Mouse (Mus musculus) left cerebral cortex, postnatal 36 days (tissue): ENCODE measurements around the gene Gbgt1. TPM values are rescaled to one million over a fixed set of nuclear protein-coding genes. Genes with fewer than 3 reads are reported as not detected.
"Not testable (repeated sequence)": the region's sequence is repeated elsewhere in the genome, so short reads cannot be mapped to it uniquely, and the experiment has no call there.

Source experiments
- DNase-seq, 2 experiments: peaks; one replicate each; pipeline ENCODE4 v3.0.0; 2021 to 2022; ENCODE audit warnings: low spot score in 2 of 2, mixed read lengths in 1 of 2
- intact Hi-C: fragments of 180-260 bp; cut with DNase I; formaldehyde crosslinking; loops from one replicate; pipeline ENCODE4 v1.15.1; 2025
- total RNA-seq, 2 experiments: library from RNA; stranded (reverse); gene quantifications; 2 replicates each; pipeline ENCODE4 v1.2.3; 2021

Gbgt1 gene
- 1 to 10 TPM; 1.6 to 3.3 TPM for total RNA-seq

DNA sequence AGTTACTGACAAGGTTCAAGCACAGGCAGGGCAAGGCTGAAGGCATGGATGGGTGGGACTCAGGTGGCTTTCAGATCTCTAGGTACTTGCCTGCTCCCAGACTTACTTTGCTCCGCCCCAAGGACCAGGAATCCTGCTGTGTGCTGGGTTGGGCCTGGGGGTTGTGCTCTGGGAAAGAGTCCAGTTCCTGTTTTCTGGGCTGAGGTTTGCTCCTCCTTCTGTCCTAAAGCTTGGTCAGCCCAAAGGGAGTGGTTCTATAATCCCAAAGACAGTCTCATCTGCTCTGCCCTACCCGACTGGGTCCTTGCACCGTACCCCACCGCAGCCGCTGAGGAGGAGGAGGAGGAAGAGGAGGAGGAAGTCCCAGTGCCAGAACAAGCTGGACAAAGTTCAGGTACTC, at the start of gene Gbgt1:
Gene Gbgt1 (plus strand): TSS at position 221 of the 400 bp plus-strand sequence.
- intact Hi-C loops, result no loop called here
- no peak for DNase-seq

DNA sequence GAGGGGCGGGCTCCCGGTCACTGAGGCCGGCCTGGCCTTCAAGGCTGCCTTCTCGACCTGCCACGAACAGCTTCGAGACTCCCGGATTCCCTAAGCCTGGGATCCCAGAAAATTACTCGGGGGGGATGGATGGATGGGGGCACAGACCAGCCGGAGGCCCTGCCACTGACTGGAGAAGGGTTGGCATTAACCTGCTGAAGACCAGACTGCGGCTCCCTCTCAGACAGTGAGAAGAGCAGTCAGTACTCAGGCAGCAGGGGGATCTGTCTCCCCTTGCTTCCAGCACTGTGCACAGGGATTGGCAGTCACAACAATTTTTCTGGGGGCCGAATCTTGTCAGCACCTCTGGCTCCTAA, 49.4 kb upstream of the Gbgt1 start:
- intact Hi-C loops, result no loop called here
- no peak for DNase-seq

DNA sequence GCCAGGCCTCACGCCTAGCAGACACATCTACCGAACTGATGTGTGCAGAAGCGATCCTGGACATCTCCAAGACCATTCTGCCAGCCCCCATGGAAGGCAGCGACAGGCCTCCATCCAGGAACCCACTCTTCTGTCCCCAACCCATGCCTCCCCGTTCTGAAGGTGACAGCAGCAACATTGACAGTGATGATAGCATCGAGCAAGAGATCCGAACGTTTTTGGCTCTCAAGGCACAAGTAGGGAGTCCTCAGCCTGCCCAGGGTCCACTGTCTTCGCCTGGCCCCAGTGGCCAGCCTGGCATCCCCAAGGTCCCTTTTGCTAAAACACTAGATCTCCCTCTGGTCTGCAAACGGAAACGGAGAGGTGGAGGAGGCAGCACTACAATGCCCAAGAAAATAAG, 45.0 kb upstream of the Gbgt1 start:
- intact Hi-C loops, result no loop called here
- no peak for DNase-seq

DNA sequence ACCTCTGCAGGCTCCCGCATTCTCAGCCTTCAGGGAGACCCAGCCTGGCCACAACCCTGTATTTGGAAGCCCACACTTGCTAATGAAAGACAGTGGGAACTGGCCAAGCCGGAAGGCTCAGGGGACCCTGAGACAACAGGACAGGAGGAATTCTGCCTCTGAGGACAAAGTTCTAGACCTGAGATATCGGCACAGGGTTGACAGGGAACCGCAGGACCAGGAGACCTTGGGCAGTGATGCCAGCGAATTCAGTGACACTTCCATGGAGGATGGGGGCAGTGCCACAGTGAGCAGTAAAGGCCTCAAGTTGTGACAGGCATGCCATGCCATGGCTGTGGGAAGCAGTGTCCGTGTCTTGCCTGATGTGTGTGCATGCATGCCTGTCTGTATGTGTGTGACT, 43.2 kb upstream of the Gbgt1 start:
- DNase-seq, result no peak
- intact Hi-C loops, result no loop called here

DNA sequence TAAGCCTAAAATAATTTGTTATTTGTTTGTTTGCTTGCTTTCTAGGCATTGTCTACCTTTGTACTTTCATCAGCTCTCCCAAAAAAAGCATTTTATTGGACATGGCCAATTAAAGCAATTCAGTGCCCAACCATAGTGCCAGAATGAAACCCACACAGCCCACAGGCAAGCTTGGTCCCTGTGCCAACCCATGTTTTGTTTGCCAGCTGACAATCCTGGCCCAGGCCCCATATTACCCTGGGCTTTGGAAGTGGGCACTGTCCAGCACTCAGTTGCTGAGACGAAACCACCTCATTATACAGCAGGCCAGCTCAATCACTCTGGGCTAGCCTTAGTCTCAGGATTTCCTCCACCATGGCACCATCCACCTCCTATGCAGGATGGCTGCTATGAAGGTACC, 40.1 kb upstream of the Gbgt1 start:
- DNase-seq, result no peak
- intact Hi-C loops, result no loop called here

DNA sequence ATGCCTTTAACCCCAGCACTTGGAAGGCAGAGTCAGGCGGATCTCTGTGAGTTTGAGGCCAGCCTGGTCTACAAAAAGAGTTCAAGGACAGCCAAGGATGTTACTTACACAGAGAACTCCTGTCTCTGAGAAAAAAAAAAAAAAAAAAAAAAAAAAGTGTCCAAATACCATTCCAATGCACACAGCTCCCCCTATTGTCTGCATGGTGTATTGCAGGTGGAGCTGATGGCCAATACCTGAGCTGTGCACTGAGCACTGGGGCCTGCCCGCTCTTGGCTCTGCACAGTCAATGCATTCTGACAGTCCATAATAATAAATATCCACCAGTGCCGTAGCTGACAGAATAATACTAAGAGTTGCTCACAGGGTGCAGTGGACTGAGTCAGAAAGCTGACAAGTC, 32.8 kb upstream of the Gbgt1 start:
- intact Hi-C loops, result no loop called here
- DNase-seq, result peak; percentile 55 to 71

DNA sequence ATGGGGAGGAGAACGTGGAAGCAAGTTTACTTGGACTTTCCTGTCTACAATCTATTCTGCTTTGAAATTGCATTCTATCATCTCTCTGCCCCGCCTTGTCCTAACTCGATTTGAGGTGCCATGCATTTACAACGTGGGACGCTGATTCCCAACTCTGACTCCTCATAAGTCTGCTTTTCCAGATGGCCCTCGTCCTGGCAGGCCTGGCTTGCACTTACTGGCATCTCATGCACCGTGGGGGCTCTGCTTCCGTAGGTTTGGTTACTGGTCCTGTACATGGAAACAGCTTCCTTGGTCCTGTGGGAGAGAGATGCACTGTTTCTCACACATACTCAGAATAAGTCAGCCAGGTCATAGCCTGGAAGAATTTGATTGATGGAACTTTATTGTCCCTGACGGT, 31.8 kb upstream of the Gbgt1 start:
- DNase-seq, result no peak
- intact Hi-C loops, result loop anchor here (5.0 kb wide), 1 partner anchor 698 kb away; no protein-coding TSS in a partner anchor

DNA sequence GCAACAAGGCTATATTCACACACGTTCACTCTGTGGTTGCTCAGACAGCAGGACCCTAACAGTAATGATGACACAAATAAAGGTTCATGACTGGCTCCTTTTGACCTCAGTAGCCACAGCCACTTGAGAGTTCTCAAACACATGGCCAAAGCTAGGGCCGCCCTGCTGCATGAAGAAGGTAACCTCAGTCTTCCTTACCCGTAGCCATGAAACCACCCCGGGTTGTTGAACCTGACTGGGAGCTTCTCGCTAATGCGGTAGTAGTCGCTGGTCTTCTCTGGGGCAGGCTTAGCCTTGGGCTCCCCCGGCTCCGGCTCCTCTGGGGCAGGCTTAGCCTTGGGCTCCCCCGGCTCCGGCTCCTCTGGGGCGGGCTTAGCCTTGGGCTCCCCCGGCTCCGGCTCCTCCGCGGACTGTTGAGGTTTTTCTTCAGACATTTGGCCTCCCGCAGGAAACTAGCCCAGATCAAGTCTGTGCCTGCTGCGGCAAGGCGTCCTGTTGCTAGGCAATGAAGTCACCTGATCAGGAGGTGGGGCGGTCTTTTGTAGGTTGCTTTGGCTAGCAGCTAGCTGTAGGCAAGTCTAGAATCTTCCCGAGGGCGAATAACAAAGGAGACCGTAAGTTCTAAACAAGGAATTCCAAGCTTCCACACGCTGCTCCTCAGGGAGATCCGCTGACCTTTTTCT, 30.7 kb upstream of the Gbgt1 start, which contains the start of gene 1700007K13Rik:
Gene 1700007K13Rik (minus strand): TSS at position 497 of the 683 bp plus-strand sequence.
- intact Hi-C loops, result loop anchor here (5.0 kb wide), 1 partner anchor 699 kb away; no protein-coding TSS in a partner anchor
- peak; percentile 72 for DNase-seq

DNA sequence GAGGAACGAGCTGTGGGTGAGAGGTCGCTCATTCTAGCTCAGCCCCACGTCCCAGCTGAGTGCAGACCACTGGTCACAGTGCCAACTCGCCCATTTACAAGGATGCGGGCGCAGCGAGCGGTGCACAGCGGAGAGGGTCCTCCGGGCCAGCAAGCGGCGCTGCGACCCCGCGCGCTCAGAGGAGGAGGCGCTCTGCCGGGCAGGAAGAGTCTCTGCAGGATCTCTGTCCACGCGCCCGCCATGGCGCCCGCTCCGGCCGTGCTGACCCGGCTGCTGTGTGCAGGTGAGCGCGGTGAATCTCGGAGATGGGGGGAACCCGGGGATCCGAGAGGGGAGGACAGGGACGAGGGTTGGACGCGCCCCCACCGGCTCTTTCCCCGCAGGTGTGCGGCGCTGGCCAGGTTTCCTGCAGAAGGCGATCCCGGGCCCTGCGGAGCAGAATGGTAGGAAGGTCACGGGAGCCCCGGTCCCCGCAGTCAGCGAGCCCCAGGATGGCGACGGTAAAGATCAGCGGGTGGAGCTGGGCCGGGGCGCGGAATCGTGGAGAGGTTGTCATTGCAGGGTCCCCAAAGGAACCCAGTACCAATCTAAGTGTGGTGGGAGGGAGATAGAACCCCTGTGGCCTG, 28.7 kb upstream of the Gbgt1 start, which contains the start of gene Mrps2:
Gene Mrps2 (plus strand): TSS at position 207 of the 626 bp plus-strand sequence.
- intact Hi-C loops, result loop anchor here (5.0 kb wide), 1 partner anchor 701 kb away; no protein-coding TSS in a partner anchor
- DNase-seq, result peak; percentile 84 to 85

DNA sequence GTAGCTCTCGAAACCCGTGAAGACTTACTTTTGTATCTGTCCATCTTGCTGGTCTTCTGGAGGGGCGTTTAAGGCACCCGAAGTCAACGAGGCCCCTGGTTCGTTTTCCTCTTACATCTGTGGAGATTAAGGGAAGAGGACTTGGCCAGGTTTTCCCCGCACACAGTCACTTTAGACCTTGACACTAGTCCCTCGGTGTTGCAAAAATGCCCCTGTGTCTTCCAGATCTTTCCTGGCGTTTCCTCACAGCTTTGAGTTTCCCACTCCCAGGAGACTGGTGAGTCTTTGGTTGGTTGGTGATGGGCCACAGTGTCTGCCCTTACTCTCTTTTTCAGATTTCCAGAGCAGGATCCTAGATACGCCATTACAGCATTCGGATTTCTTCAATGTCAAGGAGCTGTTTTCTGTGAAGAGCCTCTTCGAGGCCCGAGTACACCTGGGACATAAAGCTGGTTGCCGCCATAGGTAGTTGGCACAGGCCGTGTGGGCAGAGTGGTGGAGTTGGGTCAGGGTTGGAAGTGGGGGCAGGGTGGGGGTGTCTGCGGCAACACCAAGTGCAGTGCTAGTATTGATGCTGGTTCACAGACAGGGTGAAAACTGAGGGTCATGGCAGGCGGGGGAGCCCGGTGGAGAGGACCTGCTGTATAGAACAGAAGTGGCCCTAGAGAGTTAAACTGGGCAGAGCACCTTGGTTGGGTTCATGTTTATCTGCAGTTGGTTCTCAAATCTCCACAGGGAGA, 28.0 kb upstream of the Gbgt1 start:
- intact Hi-C loops, result loop anchor here (5.0 kb wide), 1 partner anchor 701 kb away; no protein-coding TSS in a partner anchor
- DNase-seq, result no peak

DNA sequence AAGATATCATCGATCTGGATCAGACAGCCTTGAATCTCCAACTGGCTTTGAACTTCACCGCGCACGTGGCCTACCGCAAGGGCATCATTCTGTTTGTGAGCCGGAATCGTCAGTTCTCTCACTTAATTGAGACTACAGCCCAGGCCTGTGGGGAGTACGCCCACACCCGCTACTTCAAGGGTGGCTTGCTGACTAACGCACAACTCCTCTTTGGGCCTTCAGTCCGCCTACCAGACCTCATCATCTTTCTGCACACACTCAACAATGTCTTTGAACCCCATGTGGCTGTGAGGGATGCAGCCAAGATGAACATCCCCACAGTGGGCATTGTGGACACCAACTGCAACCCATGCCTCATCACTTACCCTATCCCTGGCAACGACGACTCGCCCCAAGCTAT, 27.2 kb upstream of the Gbgt1 start:
- intact Hi-C loops, result loop anchor here (5.0 kb wide), 1 partner anchor 702 kb away; no protein-coding TSS in a partner anchor

DNA sequence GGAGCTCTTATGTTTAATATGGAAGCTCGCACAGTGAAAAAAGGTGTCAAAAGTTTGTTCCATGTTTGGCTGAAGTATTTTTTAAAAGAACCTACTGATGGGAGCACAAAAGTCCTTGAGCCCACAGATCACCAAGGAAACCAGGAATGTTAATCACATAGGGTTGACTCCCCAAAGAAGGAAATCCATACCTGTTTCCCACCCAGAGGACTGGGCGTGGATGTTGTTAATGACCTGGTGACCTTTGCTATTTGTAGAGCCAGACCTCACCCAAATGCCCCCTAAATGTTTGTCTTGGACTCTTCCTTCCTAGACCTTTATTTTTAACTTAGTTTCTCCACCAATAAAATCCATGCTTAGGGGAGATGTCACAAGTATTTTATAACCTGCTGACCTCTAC, 26.1 kb upstream of the Gbgt1 start:
- intact Hi-C loops, result no loop called here
- no peak for DNase-seq

More for the DNA sequence above, 27.2 kb upstream of the Gbgt1 start:
- DNase-seq, result no peak

DNA sequence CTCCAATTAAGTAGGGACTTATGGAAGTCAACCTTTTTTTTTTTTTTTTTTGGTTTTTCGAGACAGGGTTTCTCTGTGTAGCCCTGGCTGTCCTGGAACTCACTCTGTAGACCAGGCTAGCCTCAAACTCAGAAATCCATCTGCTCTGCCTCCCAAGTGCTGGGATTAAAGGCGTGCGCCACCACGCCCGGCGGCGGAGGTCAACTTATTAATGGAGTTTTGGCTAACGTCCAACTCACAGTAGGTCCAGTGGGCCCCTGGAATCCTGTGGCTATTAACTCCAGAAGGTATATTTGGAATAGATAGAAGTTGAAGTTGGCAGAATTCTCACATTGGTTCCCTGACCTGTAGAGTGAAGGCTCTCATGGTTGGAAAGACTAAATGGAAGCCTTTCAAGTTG, 24.7 kb upstream of the Gbgt1 start:
- intact Hi-C loops, DNase-seq: not testable (repeated sequence)

DNA sequence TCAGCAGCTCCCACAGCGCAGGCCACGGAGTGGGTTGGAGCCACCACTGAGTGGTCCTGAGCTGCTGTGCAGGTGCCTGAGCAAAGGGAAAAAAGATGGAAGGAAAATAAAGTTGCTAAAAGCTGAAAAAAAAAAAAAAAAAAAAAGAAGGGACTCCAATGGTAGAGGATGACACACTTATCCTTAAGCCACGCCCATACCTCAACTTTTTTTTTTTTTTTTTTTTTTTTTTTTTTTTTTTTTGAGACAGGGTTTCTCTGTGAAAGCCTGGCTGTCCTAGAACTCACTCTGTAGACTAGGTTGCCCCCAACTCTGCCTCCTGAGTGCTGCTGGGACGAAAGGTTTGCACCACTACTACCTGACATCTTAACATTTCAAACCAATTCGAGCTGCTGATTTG, 18.7 kb upstream of the Gbgt1 start:
- intact Hi-C loops, DNase-seq: not testable (repeated sequence)

DNA sequence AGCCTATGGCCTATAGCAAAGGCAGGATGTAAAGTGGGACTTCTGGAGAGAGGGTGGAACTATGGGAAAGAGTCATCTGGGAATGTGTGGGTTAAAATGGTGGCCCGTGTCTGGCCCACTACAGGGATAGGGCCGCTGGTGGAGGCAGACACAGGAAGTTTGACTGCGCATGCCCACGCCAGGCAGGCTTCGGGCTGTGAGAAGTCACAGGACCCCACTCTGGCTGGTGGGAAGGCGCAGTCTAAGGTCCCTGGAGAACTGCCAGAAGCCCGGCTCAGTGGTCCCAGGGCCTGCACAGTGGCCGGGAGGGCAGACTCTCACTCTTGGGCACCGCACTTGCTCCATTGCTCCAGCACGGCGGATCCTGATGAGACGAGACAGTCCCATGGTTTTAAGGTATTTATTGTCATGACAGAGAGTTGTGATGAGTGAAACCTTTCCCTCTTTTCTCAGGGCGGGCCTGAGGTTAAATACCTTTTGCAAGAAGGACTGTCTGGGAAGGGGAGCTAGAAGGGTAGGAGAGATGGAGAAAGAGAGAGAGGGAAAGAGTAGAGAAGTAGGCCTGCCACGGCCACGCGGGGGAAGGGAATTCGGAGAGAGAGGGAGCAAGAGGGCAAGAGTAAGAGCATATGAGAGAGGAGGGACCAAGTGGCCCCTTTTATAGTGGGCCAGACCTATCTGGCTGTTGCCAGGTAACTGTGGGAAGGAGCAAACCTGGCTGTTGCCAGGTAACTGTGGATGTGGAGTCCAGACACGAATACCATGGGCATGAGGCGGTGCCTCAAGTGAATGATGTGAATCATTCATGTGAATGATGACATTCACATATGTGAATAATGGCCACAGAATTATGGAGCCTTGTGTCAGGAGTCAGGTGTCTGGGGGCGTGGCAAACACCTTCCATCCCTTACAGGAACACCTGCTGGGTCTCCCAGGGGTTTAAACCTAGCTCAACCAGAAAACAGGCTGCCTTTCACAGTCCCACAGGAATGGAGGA, 17.2 kb upstream of the Gbgt1 start:
- no peak for DNase-seq
- intact Hi-C loops, result no loop called here

DNA sequence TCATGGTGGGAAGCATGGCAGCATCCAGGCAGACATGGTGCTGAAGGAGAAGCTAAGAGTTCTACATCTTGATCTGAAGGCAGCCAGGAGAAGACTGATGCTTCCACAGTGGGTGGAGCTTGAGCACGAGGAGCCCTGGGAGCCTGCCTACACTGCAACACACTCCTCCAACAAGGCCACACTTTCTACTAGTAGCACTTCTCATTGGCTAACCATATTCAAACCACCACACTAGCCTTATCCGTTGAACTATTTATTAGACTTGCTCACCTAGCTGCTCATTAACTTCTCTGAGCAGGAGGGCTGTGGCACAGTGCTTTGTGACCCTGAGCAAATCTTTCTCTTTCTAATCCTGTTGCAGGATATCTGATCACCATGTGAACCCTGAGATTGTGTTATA, 12.8 kb upstream of the Gbgt1 start:
- intact Hi-C loops, result no loop called here
- no peak for DNase-seq

DNA sequence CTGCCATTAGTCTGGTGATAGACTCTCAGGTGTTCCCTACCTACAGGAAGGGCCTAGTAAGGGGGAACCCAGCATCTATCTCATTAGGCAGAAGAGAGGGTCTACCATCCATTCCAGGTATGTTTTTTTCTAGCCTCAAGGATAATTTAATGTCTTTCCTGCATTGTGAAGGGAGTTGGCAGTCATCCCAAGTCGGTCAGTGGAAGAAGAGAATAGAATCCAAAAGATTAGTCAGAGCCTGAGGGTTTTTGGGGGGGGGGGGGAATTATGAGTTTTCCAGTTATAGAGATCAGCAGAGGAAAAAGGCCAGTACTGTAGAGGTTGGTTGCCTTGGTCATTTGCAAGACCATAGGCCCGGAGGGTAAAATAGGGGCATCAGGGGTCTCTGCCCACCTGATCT, 2.2 kb upstream of the Gbgt1 start:
- no peak for DNase-seq
- intact Hi-C loops, result no loop called here

DNA sequence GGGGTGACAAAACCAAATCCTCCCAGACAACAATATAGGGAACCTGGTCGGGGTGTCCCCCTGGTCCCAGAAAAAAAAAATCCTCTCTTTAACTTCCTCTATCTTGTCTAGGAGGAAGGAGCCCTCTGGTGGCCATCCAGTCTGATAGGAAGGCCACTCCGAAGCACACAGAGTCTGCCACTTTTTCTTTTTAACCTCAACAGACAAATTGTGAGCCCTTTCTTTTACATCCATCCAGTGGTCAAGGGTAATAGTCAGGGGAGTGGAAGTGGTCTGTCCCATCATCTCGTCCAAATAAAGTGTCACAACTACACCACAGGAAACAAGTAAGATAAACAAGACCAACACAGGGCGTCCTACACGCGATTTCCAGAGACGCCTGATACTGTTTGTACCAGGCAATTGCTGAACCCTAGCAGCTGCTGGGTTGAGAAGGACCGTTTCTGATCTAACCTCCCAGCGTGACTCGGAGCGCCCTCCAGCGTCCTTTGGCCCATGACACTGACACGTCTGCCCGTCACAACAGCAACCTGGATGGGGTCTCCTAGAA, 1.4 kb upstream of the Gbgt1 start:
- intact Hi-C loops, result no loop called here
- no peak for DNase-seq
